In the genomic region with DNA sequence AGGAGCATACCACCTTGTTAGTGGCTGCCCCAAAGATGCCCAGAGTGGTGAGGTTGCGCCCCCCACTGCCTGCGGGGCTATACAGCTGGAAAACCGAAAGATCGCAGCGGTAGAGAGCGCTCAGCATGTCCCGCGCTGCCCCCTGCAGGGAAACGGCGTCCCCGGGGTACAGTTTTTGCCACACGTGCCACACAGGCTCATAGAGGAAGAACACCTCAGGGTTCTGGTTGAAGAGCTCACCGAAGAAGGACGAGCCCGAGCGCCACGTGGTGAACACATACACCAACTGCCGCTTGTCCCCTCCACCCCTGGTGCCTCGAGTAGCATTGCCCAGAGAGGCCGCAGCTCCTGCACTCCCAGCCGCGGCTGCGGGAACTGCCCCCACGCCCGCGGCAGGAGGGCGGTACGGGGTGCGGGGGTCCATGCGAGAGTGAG, we compare ENCODE assay signal across 8 mouse cellular contexts. TPM values are rescaled to one million over a fixed set of nuclear protein-coding genes. Genes with fewer than 3 reads are reported as not detected.
A peak's percentile ranks its signal among the peaks of the same experiment; 100 is the strongest.
DNase-seq lines count a peak whose midpoint lies in the region; ATAC-seq and TF ChIP-seq lines count a peak whose summit lies in the region.

No protein-coding gene starts in this region.

- peak overlapping the region; percentile 74 for H3K9ac ChIP-seq in intestine, embryonic 15.5 days

- H3K4me2 ChIP-seq in intestine, embryonic 15.5 days (replicated peaks): peak overlapping the region; percentile 99

- peak; percentile 26 for ATAC-seq in intestine, embryonic 15.5 days

- H3K4me1 ChIP-seq in intestine, embryonic 15.5 days (replicated peaks): peaks cover 20% of the 10 kb centered on the region
- H3K4me1 ChIP-seq in megakaryocyte, embryonic 14.5 days: peaks cover 33% of the 10 kb centered on the region
- H3K4me1 ChIP-seq in small intestine, adult 2 months (ENCODE audit: control insufficient read depth, insufficient read depth, insufficient read length, low read length): peaks cover 16% of the 10 kb centered on the region

- no peak for TF ChIP-seq POLR2A in small intestine, adult 2 months (IDR thresholded peaks at IDR 0.05; ENCODE audit: low read depth, low read length)

- TF ChIP-seq CTCF in small intestine, adult 2 months (IDR thresholded peaks at IDR 0.05; ENCODE audit: extremely low read depth, insufficient read length, insufficient replicate concordance, low read depth, low read length): peak; percentile 29; the same call in 1 of the 2 replicates

- WGBS in intestine, embryonic 15.5 days: 1% methylated on average over 30 of the region's 30 CpGs
- 2% methylated on average over 30 of the region's 30 CpGs for WGBS in small intestine, adult 2 months

- no peaks in the 10 kb centered on the region for H3K36me3 ChIP-seq in intestine, embryonic 15.5 days
- H3K36me3 ChIP-seq in megakaryocyte, embryonic 14.5 days (replicated peaks; ENCODE audit: low read length): no peaks in the 10 kb centered on the region
- H3K36me3 ChIP-seq in small intestine, adult 2 months (ENCODE audit: control insufficient read depth, insufficient read depth, low read length): no peaks in the 10 kb centered on the region

- DNase-seq in WW6 (ENCODE audit: low read depth, low spot score): peak; percentile 24
- DNase-seq in embryo, embryonic 10.5 days (ENCODE audit: low spot score): peak; percentile 69
- peak; percentile 29 to 68 for DNase-seq in gastrocnemius, postnatal 4 days (ENCODE audit: low spot score in 2 of 2)
- peak; percentile 82 to 90 for DNase-seq in left cerebral cortex, postnatal 10 days (ENCODE audit: extremely low spot score in 1 of 2, low spot score in 2 of 2)
- no peak for DNase-seq in B cell, adult 2 months

- H3K27ac ChIP-seq in intestine, embryonic 15.5 days: peak overlapping the region; percentile 84; the same call in 1 of the 2 replicates
- no peak overlapping the region for H3K27ac ChIP-seq in small intestine, adult 2 months (ENCODE audit: insufficient read depth, low read depth, low read length)

- peak overlapping the region; percentile 69 for H3K4me3 ChIP-seq in intestine, embryonic 15.5 days (replicated peaks)
- peak overlapping the region; percentile 91 for H3K4me3 ChIP-seq in megakaryocyte, embryonic 14.5 days (replicated peaks)
- H3K4me3 ChIP-seq in small intestine, adult 2 months (ENCODE audit: low read depth, low read length): peak overlapping the region; percentile 78

- H3K9me3 ChIP-seq in intestine, embryonic 15.5 days: no peaks in the 10 kb centered on the region
- H3K9me3 ChIP-seq in megakaryocyte, embryonic 14.5 days: peaks cover 5% of the 10 kb centered on the region

- intact Hi-C loops in left cerebral cortex, postnatal 10 days (cut with DNase I): loop anchor here (10.0 kb wide), 4 partner anchors 221 to 571 kb away; no protein-coding TSS in a partner anchor

- peaks cover 30% of the 10 kb centered on the region for H3K27me3 ChIP-seq in intestine, embryonic 15.5 days (replicated peaks)
- H3K27me3 ChIP-seq in megakaryocyte, embryonic 14.5 days (replicated peaks): peaks cover 79% of the 10 kb centered on the region
- peaks cover 31% of the 10 kb centered on the region for H3K27me3 ChIP-seq in small intestine, adult 2 months (ENCODE audit: control insufficient read depth, insufficient read depth, low read length)

RNA-seq across cellular contexts. Expression of a gene that starts 1.0 kb away (rescaled TPM):
- 1 to 10 TPM; 5.4 to 5.6 TPM for total RNA-seq in gastrocnemius, postnatal 4 days (2021)
- 5.3 and 6.8 TPM in 2 replicates for polyA plus RNA-seq in intestine, embryonic 15.5 days (2015; fragmentation: Nextera tagmentation; extraction: Ambion mirVana)
- 100 to 1,000 TPM in 1 of 2 experiments, 10 to 100 TPM in 1; 95.4 to 105 TPM for total RNA-seq in left cerebral cortex, postnatal 10 days (2021)
- polyA plus RNA-seq in megakaryocyte, embryonic 14.5 days (2012; ENCODE audit: insufficient read depth, low replicate concordance): not detected in 2 replicates
- 1.6 and 6.4 TPM in 2 replicates for polyA plus RNA-seq in small intestine, adult 2 months (2012; rRNA removed)

Comparison
In these comparisons a context has a peak if more than half of its experiments do, and no peak if none do; other contexts are left out.
1. DNase-seq: peak in WW6 (single experiment), embryo, embryonic 10.5 days (single experiment), gastrocnemius, postnatal 4 days (2 of 2) and left cerebral cortex, postnatal 10 days (2 of 2); none in B cell, adult 2 months (0 of 2).
2. Peak in every context shown above with its lines, with median percentiles within 50 percentile points of each other: H3K4me3 ChIP-seq.